Mouse (Mus musculus): ENCODE measurements around the gene Zcchc17.

DNA sequence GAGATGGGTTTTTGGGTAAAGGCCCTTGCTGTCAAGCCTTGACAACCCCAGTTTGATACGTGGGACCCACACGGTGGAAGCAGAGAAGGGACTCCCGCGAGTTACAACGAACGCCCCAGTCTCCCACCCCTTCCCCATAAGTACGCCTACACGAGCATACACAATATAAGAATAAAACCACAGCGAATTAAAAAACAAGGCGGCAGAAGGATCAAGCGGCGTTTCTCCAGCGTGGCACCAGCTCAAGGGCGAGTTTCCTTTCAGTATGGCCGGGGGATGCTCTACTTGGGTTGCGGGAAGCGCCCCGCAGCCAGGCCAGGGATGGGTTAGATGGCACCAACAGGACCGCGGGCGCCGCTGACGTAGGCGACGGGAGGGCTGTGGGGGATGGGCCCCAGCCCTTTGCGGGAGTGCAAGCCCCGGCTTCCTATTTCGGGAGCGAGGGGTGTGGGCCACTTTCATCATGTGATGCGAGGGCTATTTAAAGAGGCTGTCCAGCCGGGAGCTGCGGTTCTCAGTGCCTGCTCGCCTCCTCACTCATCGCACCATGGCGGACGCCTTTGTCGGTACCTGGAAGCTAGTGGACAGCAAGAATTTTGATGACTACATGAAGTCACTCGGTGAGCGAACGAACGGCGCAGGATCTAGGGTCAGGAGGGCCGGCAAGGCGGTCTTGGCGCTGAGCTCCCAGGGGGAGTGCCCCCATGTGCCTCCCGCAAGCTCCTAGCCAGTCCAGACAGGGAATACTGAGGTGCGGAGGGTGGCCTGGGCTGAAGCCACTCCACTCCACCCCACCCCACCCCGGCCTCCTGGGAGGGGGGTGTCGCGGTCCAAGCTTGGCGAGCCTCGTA, 51.3 kb downstream of the Zcchc17 start, which contains the start of the genes Fabp3 and Gm10570:
- TF ChIP-seq POLR2A (IDR thresholded peaks at IDR 0.05; ENCODE audit: insufficient read length, low read depth) (peak; percentile 41), POLR2AphosphoS2 (IDR thresholded peaks at IDR 0.05; ENCODE audit: insufficient read length, low read depth) (no peak), TCF12 (IDR thresholded peaks at IDR 0.05; ENCODE audit: insufficient read depth, poor library complexity, severe bottlenecking) (no peak), CEBPB (IDR thresholded peaks at IDR 0.05; ENCODE audit: insufficient read depth, poor library complexity, severe bottlenecking) (no peak), MAX (IDR thresholded peaks at IDR 0.05; ENCODE audit: low read depth) (no peak), USF1 (IDR thresholded peaks at IDR 0.05; ENCODE audit: low read depth) (peak; percentile 19)

Data from myocyte (in vitro differentiated cells).